Mouse (Mus musculus): ENCODE data around the gene Ttc34. TPM values are rescaled to one million over a fixed set of nuclear protein-coding genes. Genes with fewer than 3 reads are reported as not detected.
A peak's percentile ranks its signal among the peaks of the same experiment; 100 is the strongest.

Ttc34 gene
- polyA plus RNA-seq, 1 experiment from 2014 or later: 2.1 TPM

GRCm38 (mm10) chr4:154864961-154865760, 27.9 kb downstream of the Ttc34 start:
- WGBS: 83% methylated on average over 18 of the region's 18 CpGs
- H3K27ac ChIP-seq (ENCODE audit: low read length): no peak overlapping the region; the same call in 1 of the 2 replicates
- peak overlapping the region; percentile 51 for H3K4me2 ChIP-seq (ENCODE audit: low read length)
- peak; percentile 12; the same call in 1 of the 2 replicates for ATAC-seq
- H3K36me3 ChIP-seq (ENCODE audit: control insufficient read depth, insufficient read depth): no peaks in the 10 kb centered on the region
- peak overlapping the region; percentile 45 for H3K9ac ChIP-seq (replicated peaks; ENCODE audit: low read depth, low read length)
- H3K9me3 ChIP-seq (ENCODE audit: control insufficient read depth, low read length): no peaks in the 10 kb centered on the region
- H3K4me1 ChIP-seq (replicated peaks; ENCODE audit: control insufficient read depth, insufficient read depth, low read length): peaks cover 6% of the 10 kb centered on the region
- H3K27me3 ChIP-seq (replicated peaks; ENCODE audit: control insufficient read depth, insufficient read depth, low read length): peaks cover 2% of the 10 kb centered on the region; the same call in 1 of the 2 replicates
- H3K4me3 ChIP-seq (replicated peaks; ENCODE audit: low read length): no peak overlapping the region

GRCm38 (mm10) chr4:154866391-154866790, 29.1 kb downstream of the Ttc34 start:
- Histone ChIP-seq H3K4me2 (ENCODE audit: low read length) (no peak overlapping the region), H3K4me3 (replicated peaks; ENCODE audit: low read length) (no peak overlapping the region), H3K4me1 (replicated peaks; ENCODE audit: control insufficient read depth, insufficient read depth, low read length) (peaks cover 6% of the 10 kb centered on the region), H3K9me3 (ENCODE audit: control insufficient read depth, low read length) (no peaks in the 10 kb centered on the region), H3K36me3 (ENCODE audit: control insufficient read depth, insufficient read depth) (no peaks in the 10 kb centered on the region), H3K9ac (replicated peaks; ENCODE audit: low read depth, low read length) (no peak overlapping the region), H3K27ac (ENCODE audit: low read length) (no peak overlapping the region), H3K27me3 (replicated peaks; ENCODE audit: control insufficient read depth, insufficient read depth, low read length) (no peaks in the 10 kb centered on the region; the same call in 1 of the 2 replicates)
- 95% methylated on average over 5 of the region's 5 CpGs for WGBS
- no peak for ATAC-seq

GRCm38 (mm10) chr4:154867257-154867656, 30.0 kb downstream of the Ttc34 start:
- Histone ChIP-seq H3K9me3 (ENCODE audit: control insufficient read depth, low read length) (no peaks in the 10 kb centered on the region), H3K4me3 (replicated peaks; ENCODE audit: low read length) (no peak overlapping the region), H3K36me3 (ENCODE audit: control insufficient read depth, insufficient read depth) (no peaks in the 10 kb centered on the region), H3K9ac (replicated peaks; ENCODE audit: low read depth, low read length) (no peak overlapping the region), H3K4me2 (ENCODE audit: low read length) (no peak overlapping the region), H3K27ac (ENCODE audit: low read length) (no peak overlapping the region), H3K4me1 (replicated peaks; ENCODE audit: control insufficient read depth, insufficient read depth, low read length) (peaks cover 9% of the 10 kb centered on the region), H3K27me3 (replicated peaks; ENCODE audit: control insufficient read depth, insufficient read depth, low read length) (peaks cover 5% of the 10 kb centered on the region; the same call in 1 of the 2 replicates)
- WGBS: 85% methylated on average over 6 of the region's 6 CpGs
- ATAC-seq: no peak

GRCm38 (mm10) chr4:154869440-154869839, 32.2 kb downstream of the Ttc34 start, which contains the start of gene Mmel1:
Gene Mmel1 (plus strand): TSS chr4:154869585.
- Histone ChIP-seq H3K36me3 (ENCODE audit: control insufficient read depth, insufficient read depth) (no peaks in the 10 kb centered on the region), H3K9me3 (ENCODE audit: control insufficient read depth, low read length) (no peaks in the 10 kb centered on the region), H3K9ac (replicated peaks; ENCODE audit: low read depth, low read length) (no peak within 1 kb of the TSS), H3K27ac (ENCODE audit: low read length) (no peak within 1 kb of the TSS), H3K27me3 (replicated peaks; ENCODE audit: control insufficient read depth, insufficient read depth, low read length) (peaks cover 5% of the 10 kb centered on the region; the same call in 1 of the 2 replicates), H3K4me3 (replicated peaks; ENCODE audit: low read length) (no peak within 1 kb of the TSS), H3K4me2 (ENCODE audit: low read length) (no peak within 1 kb of the TSS), H3K4me1 (replicated peaks; ENCODE audit: control insufficient read depth, insufficient read depth, low read length) (peaks cover 8% of the 10 kb centered on the region)
- 83% methylated on average over 7 of the region's 7 CpGs for WGBS
- no peak for ATAC-seq

- H3K9ac ChIP-seq (replicated peaks; ENCODE audit: low read depth, low read length): no peak overlapping the region
- peaks cover 3% of the 10 kb centered on the region; the same call in 1 of the 2 replicates for H3K4me1 ChIP-seq (replicated peaks; ENCODE audit: control insufficient read depth, insufficient read depth, low read length)
- H3K4me3 ChIP-seq (replicated peaks; ENCODE audit: low read length): no peak overlapping the region
- H3K36me3 ChIP-seq (ENCODE audit: control insufficient read depth, insufficient read depth): no peaks in the 10 kb centered on the region
- H3K27me3 ChIP-seq (replicated peaks; ENCODE audit: control insufficient read depth, insufficient read depth, low read length): peaks cover 5% of the 10 kb centered on the region; the same call in 1 of the 2 replicates
- WGBS: 69% methylated on average over 4 of the region's 4 CpGs
- no peak overlapping the region for H3K27ac ChIP-seq (ENCODE audit: low read length)
- ATAC-seq: no peak
- H3K9me3 ChIP-seq (ENCODE audit: control insufficient read depth, low read length): no peaks in the 10 kb centered on the region
- no peak overlapping the region for H3K4me2 ChIP-seq (ENCODE audit: low read length)
Measured at GRCm38 (mm10) chr4:154870721-154871120, 33.5 kb downstream of the Ttc34 start.

GRCm38 (mm10) chr4:154871757-154872251, 34.5 kb downstream of the Ttc34 start:
- Histone ChIP-seq H3K27me3 (replicated peaks; ENCODE audit: control insufficient read depth, insufficient read depth, low read length) (peaks cover 5% of the 10 kb centered on the region; the same call in 1 of the 2 replicates), H3K4me2 (ENCODE audit: low read length) (peak overlapping the region; percentile 1; the same call in 1 of the 2 replicates), H3K36me3 (ENCODE audit: control insufficient read depth, insufficient read depth) (no peaks in the 10 kb centered on the region), H3K4me3 (replicated peaks; ENCODE audit: low read length) (0 out of 2 replicates have a peak overlapping the region, but pooled peaks have one; percentile 5), H3K9ac (replicated peaks; ENCODE audit: low read depth, low read length) (no peak overlapping the region; the same call in 1 of the 2 replicates), H3K9me3 (ENCODE audit: control insufficient read depth, low read length) (no peaks in the 10 kb centered on the region), H3K4me1 (replicated peaks; ENCODE audit: control insufficient read depth, insufficient read depth, low read length) (peaks cover 3% of the 10 kb centered on the region; the same call in 1 of the 2 replicates), H3K27ac (ENCODE audit: low read length) (no peak overlapping the region)
- 2% methylated on average over 13 of the region's 13 CpGs for WGBS
- ATAC-seq: no peak

GRCm38 (mm10) chr4:154873186-154873585, 35.9 kb downstream of the Ttc34 start:
- Histone ChIP-seq H3K27ac (ENCODE audit: low read length) (no peak overlapping the region), H3K4me2 (ENCODE audit: low read length) (no peak overlapping the region), H3K4me1 (replicated peaks; ENCODE audit: control insufficient read depth, insufficient read depth, low read length) (peaks cover 4% of the 10 kb centered on the region), H3K9me3 (ENCODE audit: control insufficient read depth, low read length) (no peaks in the 10 kb centered on the region), H3K9ac (replicated peaks; ENCODE audit: low read depth, low read length) (no peak overlapping the region), H3K27me3 (replicated peaks; ENCODE audit: control insufficient read depth, insufficient read depth, low read length) (peaks cover 5% of the 10 kb centered on the region; the same call in 1 of the 2 replicates), H3K4me3 (replicated peaks; ENCODE audit: low read length) (no peak overlapping the region), H3K36me3 (ENCODE audit: control insufficient read depth, insufficient read depth) (no peaks in the 10 kb centered on the region)
- no peak for ATAC-seq
- 76% methylated on average over 6 of the region's 6 CpGs for WGBS

- H3K4me1 ChIP-seq (replicated peaks; ENCODE audit: control insufficient read depth, insufficient read depth, low read length): peaks cover 5% of the 10 kb centered on the region; the same call in 1 of the 2 replicates
- no peak overlapping the region; the same call in 1 of the 2 replicates for H3K9ac ChIP-seq (replicated peaks; ENCODE audit: low read depth, low read length)
- ATAC-seq: peak; percentile 97
- no peaks in the 10 kb centered on the region for H3K9me3 ChIP-seq (ENCODE audit: control insufficient read depth, low read length)
- no peaks in the 10 kb centered on the region for H3K36me3 ChIP-seq (ENCODE audit: control insufficient read depth, insufficient read depth)
- H3K4me3 ChIP-seq (replicated peaks; ENCODE audit: low read length): peak overlapping the region; percentile 27
- H3K27ac ChIP-seq (ENCODE audit: low read length): no peak overlapping the region
- 11% methylated on average over 18 of the region's 18 CpGs for WGBS
- H3K27me3 ChIP-seq (replicated peaks; ENCODE audit: control insufficient read depth, insufficient read depth, low read length): no peaks in the 10 kb centered on the region; the same call in 1 of the 2 replicates
- H3K4me2 ChIP-seq (ENCODE audit: low read length): peak overlapping the region; percentile 44
Measured at GRCm38 (mm10) chr4:154877864-154878548, 40.7 kb downstream of the Ttc34 start.

GRCm38 (mm10) chr4:154880730-154881129, 43.5 kb downstream of the Ttc34 start:
- Histone ChIP-seq H3K4me3 (replicated peaks; ENCODE audit: low read length) (no peak overlapping the region), H3K36me3 (ENCODE audit: control insufficient read depth, insufficient read depth) (no peaks in the 10 kb centered on the region), H3K4me1 (replicated peaks; ENCODE audit: control insufficient read depth, insufficient read depth, low read length) (peaks cover 5% of the 10 kb centered on the region; the same call in 1 of the 2 replicates), H3K9me3 (ENCODE audit: control insufficient read depth, low read length) (no peaks in the 10 kb centered on the region), H3K9ac (replicated peaks; ENCODE audit: low read depth, low read length) (no peak overlapping the region), H3K27me3 (replicated peaks; ENCODE audit: control insufficient read depth, insufficient read depth, low read length) (no peaks in the 10 kb centered on the region; the same call in 1 of the 2 replicates), H3K4me2 (ENCODE audit: low read length) (no peak overlapping the region), H3K27ac (ENCODE audit: low read length) (no peak overlapping the region)
- no peak for ATAC-seq
- 82% methylated on average over 6 of the region's 6 CpGs for WGBS

Measured in forebrain, embryonic 16.5 days (tissue).